Mouse (Mus musculus): ENCODE results near the gene Ptpre.

DNA sequence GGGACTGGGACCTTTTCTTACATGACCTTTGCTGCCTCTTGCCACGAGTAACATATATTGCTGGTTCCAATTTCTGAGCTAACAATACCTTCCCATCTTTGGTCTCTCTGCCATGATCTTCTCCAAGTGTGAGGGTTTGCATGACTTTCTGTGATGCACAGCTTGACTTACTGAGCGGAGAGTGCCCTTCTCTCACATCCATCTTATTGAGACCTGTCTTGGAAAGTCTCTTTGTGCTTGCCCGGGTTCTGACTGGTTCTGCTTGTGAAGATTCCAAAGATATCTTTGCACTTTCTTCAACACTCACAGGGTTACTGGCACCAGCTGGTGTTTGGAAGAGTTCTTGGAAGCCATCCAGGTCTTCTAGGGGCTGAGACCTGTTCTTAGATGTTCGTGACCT lies 158.8 kb downstream of the Ptpre start:
- TF ChIP-seq MYOG (IDR thresholded peaks at IDR 0.05; ENCODE audit: control insufficient read depth in 1 of 3, insufficient read depth in 1 of 3, insufficient read length in 2 of 3, low read depth in 2 of 3) = no peak
- no peak for TF ChIP-seq MAX (IDR thresholded peaks at IDR 0.05; ENCODE audit: low read depth)
- no peak for TF ChIP-seq POLR2A (IDR thresholded peaks at IDR 0.05; ENCODE audit: insufficient read length, low read depth)
- TF ChIP-seq TCF3 (IDR thresholded peaks at IDR 0.05; ENCODE audit: insufficient read length, low read depth) = no peak
- TF ChIP-seq TCF12 (IDR thresholded peaks at IDR 0.05; ENCODE audit: insufficient read depth, poor library complexity, severe bottlenecking) = no peak
- no peak for TF ChIP-seq USF1 (IDR thresholded peaks at IDR 0.05; ENCODE audit: low read depth)
- no peak for TF ChIP-seq CEBPB (IDR thresholded peaks at IDR 0.05; ENCODE audit: insufficient read depth, poor library complexity, severe bottlenecking)
- TF ChIP-seq REST (IDR thresholded peaks at IDR 0.05; ENCODE audit: insufficient read depth, insufficient read length) = no peak
- no peak for TF ChIP-seq MYOD1 (IDR thresholded peaks at IDR 0.05; ENCODE audit: control insufficient read depth in 1 of 3, insufficient read length in 2 of 3, low read depth in 2 of 3)
- no peak for TF ChIP-seq E2F4 (IDR thresholded peaks at IDR 0.05; ENCODE audit: insufficient read depth)
- TF ChIP-seq POLR2AphosphoS2 (IDR thresholded peaks at IDR 0.05; ENCODE audit: insufficient read length, low read depth) = no peak

Measured in myocyte (in vitro differentiated cells).